Mouse (Mus musculus) forebrain, embryonic 14.5 days (tissue): ENCODE measurements at regions not wholly inside any gene's neighbourhood (a gene's known extent, or its start where the extent isn't known, plus 50 kb on each side); places are given as distances from the start of the nearest gene placed in this dataset.

Source experiments
- ATAC-seq: fragments of 200-750 bp; cut with Nextera tagmentation; 2 replicates; pipeline ENCODE4 v1.8.0; 2017; ENCODE audit warnings: mild to moderate bottlenecking, moderate library complexity
- DNase-seq: peaks from one replicate; pipeline ENCODE4 v3.0.0-alpha.2; 2015; ENCODE audit warnings: low spot score
- H3K27ac ChIP-seq: fragments of 300-500 bp; sonication (generic); 2 replicates; pipeline ENCODE4 v1.5.1; 2014; ENCODE audit warnings: low read depth, mild to moderate bottlenecking, control low read depth, low read length, moderate library complexity
- H3K27me3 ChIP-seq: fragments of 300-500 bp; sonication (generic); replicated peaks from 2 replicates; pipeline ENCODE4 v1.6.1; 2014; ENCODE audit warnings: low read length, control low read depth, mixed read lengths; ENCODE audit not compliant: control insufficient read depth, insufficient read depth
- H3K36me3 ChIP-seq: fragments of 300-500 bp; sonication (generic); 2 replicates; pipeline ENCODE4 v1.6.1; 2014; ENCODE audit warnings: low read length, control low read depth; ENCODE audit not compliant: control insufficient read depth, insufficient read depth
- H3K4me1 ChIP-seq: fragments of 300-500 bp; sonication (generic); 2 replicates; pipeline ENCODE4 v1.6.1; 2014; ENCODE audit warnings: antibody characterized with exemption, low read length, control low read depth; ENCODE audit not compliant: control insufficient read depth, insufficient read depth
- H3K4me2 ChIP-seq: fragments of 300-500 bp; sonication (generic); 2 replicates; pipeline ENCODE4 v1.6.1; 2014; ENCODE audit warnings: mild to moderate bottlenecking, control low read depth, low read length
- H3K4me3 ChIP-seq: fragments of 300-500 bp; sonication (generic); 2 replicates; pipeline ENCODE4 v1.5.1; 2014; ENCODE audit warnings: low read depth, low read length, control low read depth
- H3K9ac ChIP-seq: fragments of 300-500 bp; sonication (generic); 2 replicates; pipeline ENCODE4 v1.6.1; 2014; ENCODE audit warnings: mild to moderate bottlenecking, low read length, control low read depth, moderate library complexity
- H3K9me3 ChIP-seq: fragments of 300-500 bp; sonication (generic); replicated peaks from 2 replicates; pipeline ENCODE4 v1.6.1; 2016; ENCODE audit warnings: low read length, control low read depth, mixed read lengths; ENCODE audit not compliant: control insufficient read depth
- WGBS: fragments of 180-500 bp; shearing (Covaris S2); extraction: QIAGEN DNeasy Blood & Tissue Kit; methylation state at CpG from one replicate; pipeline ENCODE4 v1.1.7; 2014; 5-methylcytosine and 5-hydroxymethylcytosine counted together

GRCm38 (mm10) chr11:18734904-18735664, 283.7 kb downstream of the Meis1 start:
- H3K36me3 ChIP-seq: no peaks in the 10 kb centered on the region
- DNase-seq (no peak), ATAC-seq (no peak)
- no peak overlapping the region for H3K4me3 ChIP-seq
- H3K9me3 ChIP-seq: no peaks in the 10 kb centered on the region
- H3K27ac ChIP-seq: no peak overlapping the region
- H3K27me3 ChIP-seq: no peaks in the 10 kb centered on the region
- H3K4me2 ChIP-seq: no peak overlapping the region
- H3K9ac ChIP-seq: no peak overlapping the region
- WGBS: 96% methylated on average over 4 of the region's 4 CpGs
- no peaks in the 10 kb centered on the region for H3K4me1 ChIP-seq

GRCm38 (mm10) chr11:18734075-18734474, 284.7 kb downstream of the Meis1 start:
- no peaks in the 10 kb centered on the region for H3K27me3 ChIP-seq
- DNase-seq: no peak
- no peaks in the 10 kb centered on the region for H3K4me1 ChIP-seq
- no peak overlapping the region for H3K27ac ChIP-seq
- no peak overlapping the region for H3K4me2 ChIP-seq
- ATAC-seq: no peak
- WGBS: 74% methylated on average over 1 of the region's 1 CpGs
- H3K36me3 ChIP-seq: no peaks in the 10 kb centered on the region
- no peak overlapping the region for H3K9ac ChIP-seq
- H3K4me3 ChIP-seq: no peak overlapping the region
- H3K9me3 ChIP-seq: no peaks in the 10 kb centered on the region

- Histone ChIP-seq H3K4me1 (no peaks in the 10 kb centered on the region), H3K27ac (no peak overlapping the region), H3K4me3 (no peak overlapping the region), H3K27me3 (no peaks in the 10 kb centered on the region), H3K36me3 (no peaks in the 10 kb centered on the region), H3K9ac (no peak overlapping the region), H3K9me3 (no peaks in the 10 kb centered on the region), H3K4me2 (no peak overlapping the region)
- ATAC-seq (no peak), DNase-seq (no peak)
- WGBS: 42% methylated on average over 4 of the region's 4 CpGs
These were observed 289.0 kb downstream of the Meis1 start for GRCm38 (mm10) chr11:18729742-18730141.

GRCm38 (mm10) chr11:18722770-18723169, 296.0 kb downstream of the Meis1 start:
- peak; percentile 11 for DNase-seq
- no peaks in the 10 kb centered on the region for H3K9me3 ChIP-seq
- no peaks in the 10 kb centered on the region for H3K36me3 ChIP-seq
- WGBS: 72% methylated on average over 8 of the region's 8 CpGs
- H3K9ac ChIP-seq: no peak overlapping the region
- H3K4me1 ChIP-seq: no peaks in the 10 kb centered on the region
- no peak overlapping the region for H3K4me3 ChIP-seq
- no peak overlapping the region for H3K4me2 ChIP-seq
- no peak for ATAC-seq
- no peak overlapping the region for H3K27ac ChIP-seq
- no peaks in the 10 kb centered on the region for H3K27me3 ChIP-seq

- no peaks in the 10 kb centered on the region for H3K27me3 ChIP-seq
- peaks cover 10% of the 10 kb centered on the region for H3K4me1 ChIP-seq
- H3K27ac ChIP-seq: no peak overlapping the region
- H3K9me3 ChIP-seq: no peaks in the 10 kb centered on the region
- H3K9ac ChIP-seq: no peak overlapping the region
- H3K4me2 ChIP-seq: no peak overlapping the region
- DNase-seq (no peak), ATAC-seq (no peak; the same call in 1 of the 2 replicates)
- no peaks in the 10 kb centered on the region for H3K36me3 ChIP-seq
- 6% methylated on average over 1 of the region's 1 CpGs for WGBS
- H3K4me3 ChIP-seq: no peak overlapping the region
These were observed 303.0 kb downstream of the Meis1 start for GRCm38 (mm10) chr11:18715851-18716126.

- H3K27ac ChIP-seq: no peak overlapping the region
- H3K9ac ChIP-seq: no peak overlapping the region
- peak; percentile 73 for ATAC-seq
These were observed 303.5 kb downstream of the Meis1 start for GRCm38 (mm10) chr11:18715050-18715850.

GRCm38 (mm10) chr11:18714400-18714799, 304.4 kb downstream of the Meis1 start:
- Histone ChIP-seq H3K27ac (no peak overlapping the region), H3K36me3 (no peaks in the 10 kb centered on the region), H3K9me3 (no peaks in the 10 kb centered on the region), H3K4me2 (no peak overlapping the region), H3K4me3 (no peak overlapping the region), H3K27me3 (no peaks in the 10 kb centered on the region), H3K4me1 (peaks cover 10% of the 10 kb centered on the region), H3K9ac (no peak overlapping the region)
- ATAC-seq (no peak), DNase-seq (no peak)
- WGBS: 62% methylated on average over 5 of the region's 5 CpGs

More at GRCm38 (mm10) chr11:18715050-18715850, 303.5 kb downstream of the Meis1 start:
- Histone ChIP-seq H3K4me2 (no peak overlapping the region), H3K4me3 (no peak overlapping the region), H3K9me3 (no peaks in the 10 kb centered on the region), H3K4me1 (peaks cover 10% of the 10 kb centered on the region), H3K36me3 (no peaks in the 10 kb centered on the region), H3K27me3 (no peaks in the 10 kb centered on the region)
- 26% methylated on average over 2 of the region's 2 CpGs for WGBS
- peak; percentile 62 for DNase-seq

- Histone ChIP-seq H3K4me1 (peaks cover 10% of the 10 kb centered on the region), H3K36me3 (no peaks in the 10 kb centered on the region), H3K4me3 (no peak overlapping the region), H3K27me3 (no peaks in the 10 kb centered on the region), H3K9me3 (no peaks in the 10 kb centered on the region), H3K4me2 (no peak overlapping the region), H3K27ac (no peak overlapping the region), H3K9ac (no peak overlapping the region)
- DNase-seq (peak; percentile 19), ATAC-seq (no peak)
- WGBS: 78% methylated on average over 10 of the region's 10 CpGs
These were observed 306.1 kb downstream of the Meis1 start for GRCm38 (mm10) chr11:18712642-18713053.

- DNase-seq (no peak), ATAC-seq (no peak)
- Histone ChIP-seq H3K27me3 (no peaks in the 10 kb centered on the region), H3K9me3 (no peaks in the 10 kb centered on the region), H3K27ac (no peak overlapping the region), H3K4me3 (no peak overlapping the region), H3K4me2 (no peak overlapping the region), H3K9ac (no peak overlapping the region), H3K4me1 (no peaks in the 10 kb centered on the region), H3K36me3 (no peaks in the 10 kb centered on the region)
- 81% methylated on average over 3 of the region's 3 CpGs for WGBS
These were observed 309.2 kb downstream of the Meis1 start for GRCm38 (mm10) chr11:18709628-18710027.
